Mouse (Mus musculus) urinary bladder, postnatal 4 days (tissue): Measurements from ENCODE around the gene Cyp3a13.
"Not testable (repeated sequence)": the region's sequence is repeated elsewhere in the genome, so short reads cannot be mapped to it uniquely, and the experiment has no call there.

Experiments
- DNase-seq, 2 experiments: peaks; one replicate each; pipeline ENCODE4 v3.0.0; 2021 to 2022; ENCODE audit warnings: low spot score in 2 of 2

Gene Cyp3a13

DNA sequence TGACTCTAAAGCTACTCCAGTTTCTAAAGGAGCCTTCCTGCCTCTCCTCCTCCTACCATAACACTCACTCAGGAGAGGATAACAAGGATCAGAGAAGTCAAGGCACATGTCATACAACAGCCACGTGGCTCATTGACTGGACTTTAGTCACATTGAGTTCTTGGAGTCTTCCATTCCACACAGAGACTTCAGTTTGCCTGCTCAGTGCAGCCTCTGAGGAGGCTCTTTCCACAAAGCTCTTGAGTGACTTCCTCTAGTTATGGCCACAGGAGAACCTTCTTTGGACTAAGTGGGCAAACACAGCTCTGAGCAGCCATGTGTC lies 49.1 kb downstream of the Cyp3a13 start:
- not testable (repeated sequence) for DNase-seq

DNA sequence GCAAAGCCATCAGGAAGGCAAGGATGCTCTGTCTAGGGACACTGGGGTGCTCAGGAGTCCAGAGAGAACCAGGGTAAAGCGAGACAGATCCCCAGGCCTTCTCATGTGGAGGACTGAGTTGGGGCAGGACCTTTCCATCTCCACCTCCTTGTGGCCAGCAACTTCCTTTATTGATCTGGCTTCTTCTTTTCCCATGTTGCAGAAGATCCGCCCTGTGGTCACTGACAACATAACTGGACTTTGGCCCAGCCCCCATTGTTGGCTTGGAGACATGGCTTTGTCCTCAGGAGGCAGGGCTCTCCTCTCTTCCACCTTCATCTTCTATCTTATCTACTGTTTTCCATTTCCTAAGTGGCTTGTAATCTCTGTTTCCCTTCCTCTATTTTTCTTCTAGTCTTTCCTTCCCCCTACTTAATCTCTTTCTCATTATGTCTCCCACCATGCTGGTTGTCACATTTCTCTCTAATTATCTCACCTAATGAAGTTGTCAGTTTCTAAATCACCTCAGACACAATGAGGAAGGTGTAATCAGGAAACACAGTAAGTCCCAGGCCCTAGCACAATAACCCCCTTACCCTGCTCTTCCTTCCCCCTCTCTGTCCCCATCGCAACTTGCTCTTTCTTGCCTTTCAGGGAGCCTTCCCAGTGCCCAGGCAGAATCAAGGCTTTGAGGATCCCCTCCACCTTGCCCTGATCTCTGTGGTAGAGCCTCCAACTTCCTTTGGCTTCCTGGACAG lies 49.6 kb downstream of the Cyp3a13 start, which contains the start of gene Pilrb2:
Gene Pilrb2, minus strand, starts transcription at position 172 of the 737 bp plus-strand sequence.
- DNase-seq: not testable (repeated sequence)

DNA sequence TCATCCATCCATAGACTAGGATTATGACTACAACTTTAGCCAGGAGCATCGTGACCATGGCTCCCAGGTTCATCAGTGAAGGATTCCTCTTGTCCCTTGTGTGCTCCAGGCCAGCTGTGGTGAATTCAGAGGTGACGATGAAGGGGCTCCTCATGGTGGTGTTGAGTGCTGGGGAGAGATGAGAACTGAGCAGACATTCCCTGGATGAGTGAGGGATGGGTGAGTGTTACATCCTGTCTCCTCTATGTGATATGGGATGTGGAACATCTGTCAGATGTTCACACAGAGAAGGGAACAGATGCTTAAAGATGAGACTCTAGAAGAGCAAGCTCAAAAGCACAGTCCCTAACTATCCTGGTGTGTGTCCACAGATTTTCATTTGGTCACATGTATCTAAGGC lies 52.8 kb downstream of the Cyp3a13 start:
- DNase-seq: not testable (repeated sequence)

DNA sequence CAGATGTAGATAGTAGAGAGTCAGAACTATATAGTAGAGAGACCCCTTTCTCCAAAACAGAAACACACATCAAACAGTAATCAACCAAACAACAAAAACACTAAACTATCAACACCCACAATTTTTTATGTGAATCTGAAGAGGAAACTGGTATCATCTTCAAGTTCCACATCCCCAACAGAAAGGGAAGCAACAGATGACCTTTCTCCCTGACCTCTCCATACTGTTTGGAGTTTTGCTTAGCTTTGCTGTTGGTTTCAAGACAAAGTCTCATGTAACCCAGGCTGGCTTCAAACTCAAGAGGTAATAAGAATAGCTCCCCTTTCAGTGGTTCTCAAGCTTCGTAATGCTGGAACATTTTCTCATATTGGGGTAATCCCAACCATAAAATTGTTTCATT lies 57.4 kb downstream of the Cyp3a13 start:
- DNase-seq: not testable (repeated sequence)

DNA sequence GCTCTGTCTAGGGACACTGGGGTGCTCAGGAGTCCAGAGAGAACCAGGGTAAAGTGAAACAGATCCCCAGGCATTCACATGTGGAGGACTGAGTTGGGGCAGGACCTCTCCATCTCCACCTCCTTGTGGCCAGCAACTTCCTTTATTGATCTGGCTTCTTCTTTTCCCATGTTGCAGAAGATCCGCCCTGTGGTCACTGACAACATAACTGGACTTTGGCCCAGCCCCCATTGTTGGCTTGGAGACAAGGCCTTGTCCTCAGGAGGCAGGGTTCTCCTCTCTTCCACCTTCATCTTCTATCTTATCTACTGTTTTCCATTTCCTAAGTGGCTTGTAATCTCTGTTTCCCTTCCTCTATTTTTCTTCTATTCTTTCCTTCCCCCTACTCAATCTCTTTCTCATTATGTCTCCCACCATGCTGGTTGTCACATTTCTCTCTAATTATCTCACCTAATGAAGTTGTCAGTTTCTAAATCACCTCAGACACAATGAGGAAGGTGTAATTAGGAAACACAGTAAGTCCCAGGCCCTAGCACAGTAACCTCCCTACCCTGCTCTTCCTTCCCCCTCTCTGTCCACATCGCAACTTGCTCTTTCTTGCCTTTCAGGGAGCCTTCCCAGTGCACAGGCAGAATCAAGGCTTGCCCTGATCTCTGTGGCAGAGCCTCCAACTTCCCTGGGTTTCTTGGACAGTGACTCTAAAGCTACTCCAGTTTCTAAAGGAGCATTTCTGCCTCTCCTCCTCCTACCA lies 63.3 kb downstream of the Cyp3a13 start, which contains the start of gene Pilrb1:
Gene Pilrb1, minus strand, starts transcription at position 147 of the 751 bp plus-strand sequence.
- not testable (repeated sequence) for DNase-seq

DNA sequence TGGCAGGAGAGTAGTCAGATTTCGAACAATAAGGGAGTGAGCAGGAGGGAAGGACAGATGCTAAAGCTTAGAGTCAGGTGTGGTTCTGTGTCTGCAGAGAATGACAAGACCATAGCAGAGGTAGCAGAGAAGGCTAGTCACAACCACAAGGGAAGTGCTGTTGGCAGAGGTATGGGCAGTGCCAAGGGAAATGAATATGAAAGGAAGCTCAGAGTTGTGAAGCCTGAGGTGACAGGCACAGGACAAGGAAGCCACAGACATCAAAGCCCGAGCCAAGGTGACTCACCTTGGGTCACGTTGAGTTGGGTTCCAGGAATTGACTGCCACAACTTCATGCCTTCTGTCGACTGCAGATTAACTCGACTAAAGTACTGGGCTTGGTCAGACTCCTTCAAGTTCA lies 64.5 kb downstream of the Cyp3a13 start:
- DNase-seq: not testable (repeated sequence)

DNA sequence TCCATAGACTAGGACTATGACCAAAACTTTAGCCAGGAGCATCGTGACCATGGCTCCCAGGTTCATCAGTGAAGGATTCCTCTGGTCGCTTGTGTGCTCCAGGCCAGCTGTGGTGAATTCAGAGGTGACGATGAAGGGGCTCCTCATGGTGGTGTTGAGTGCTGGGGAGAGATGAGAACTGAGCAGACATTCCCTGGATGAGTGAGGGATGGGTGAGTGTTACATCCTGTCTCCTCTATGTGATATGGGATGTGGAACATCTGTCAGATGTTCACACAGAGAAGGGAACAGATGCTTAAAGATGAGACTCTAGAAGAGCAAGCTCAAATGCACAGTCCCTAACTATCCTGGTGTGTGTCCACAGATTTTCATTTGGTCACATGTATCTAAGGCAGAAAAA lies 66.5 kb downstream of the Cyp3a13 start:
- DNase-seq: peak in 1 of 2 experiments; percentile 11

DNA sequence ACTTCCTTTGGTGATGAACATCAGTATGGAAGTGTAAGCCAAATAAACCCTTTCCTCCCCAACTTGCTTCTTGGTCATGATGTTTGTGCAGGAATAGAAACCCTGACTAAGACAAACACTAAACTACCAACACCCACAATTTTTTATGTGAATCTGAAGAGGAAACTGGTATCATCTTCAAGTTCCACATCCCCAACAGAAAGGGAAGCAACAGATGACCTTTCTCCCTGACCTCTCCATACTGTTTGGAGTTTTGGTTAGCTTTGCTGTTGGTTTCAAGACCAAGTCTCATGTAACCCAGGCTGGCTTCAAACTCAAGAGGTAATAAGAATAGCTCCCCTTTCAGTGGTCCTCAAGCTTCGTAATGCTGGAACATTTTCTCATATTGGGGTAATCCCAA lies 71.1 kb downstream of the Cyp3a13 start:
- DNase-seq: not testable (repeated sequence)
